Mouse (Mus musculus) cerebellum, postnatal 4 days (tissue): Measurements from ENCODE around the gene Cnpy3.
"Not testable (repeated sequence)": the region's sequence is repeated elsewhere in the genome, so short reads cannot be mapped to it uniquely, and the experiment has no call there.

Experiments
- DNase-seq, 2 experiments: peaks; one replicate each; pipeline ENCODE4 v3.0.0; 2022; ENCODE audit warnings: low spot score in 2 of 2, mixed read lengths in 1 of 2

Gene Cnpy3

DNA sequence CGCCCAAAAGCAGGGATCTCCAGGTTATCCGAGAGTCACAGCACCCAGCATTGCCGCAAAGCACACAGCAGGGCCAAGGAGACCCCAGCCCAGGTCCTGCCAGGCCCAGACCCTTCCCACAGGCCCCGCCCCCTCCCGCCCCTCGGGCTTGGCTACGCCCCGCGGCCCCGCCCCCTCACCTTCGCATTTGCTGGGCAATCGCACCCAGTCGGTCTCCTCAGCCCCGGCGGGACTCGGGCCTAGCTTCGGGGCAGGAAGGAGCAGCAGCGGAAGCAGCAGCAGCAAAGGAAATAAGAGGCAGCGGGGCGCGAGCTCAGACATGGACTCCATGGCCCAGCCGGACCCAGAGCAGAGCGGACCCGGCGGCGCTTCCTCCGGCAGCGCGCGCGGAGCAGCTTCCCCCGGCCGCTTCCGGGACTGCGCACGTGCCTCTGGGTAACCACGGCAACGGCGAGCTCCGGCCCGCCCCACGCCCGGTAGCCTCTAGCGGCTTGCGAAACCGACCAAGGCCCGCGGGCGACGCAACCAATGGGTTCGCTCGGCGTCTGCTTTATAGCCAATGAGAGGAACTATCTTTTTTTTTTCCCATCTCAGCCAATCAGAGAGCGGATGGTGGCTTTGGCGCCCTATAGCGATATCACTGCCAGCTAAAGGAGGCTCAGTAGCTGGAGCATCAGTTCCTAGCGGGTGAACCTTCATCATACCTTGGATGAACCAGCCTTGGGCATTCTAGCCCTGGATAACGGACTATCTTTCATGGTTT lies at the start of gene Cnpy3:
TSS of gene Cnpy3 (minus strand) at position 421 of the 763 bp plus-strand sequence.
- DNase-seq = peak; percentile 95 to 98

DNA sequence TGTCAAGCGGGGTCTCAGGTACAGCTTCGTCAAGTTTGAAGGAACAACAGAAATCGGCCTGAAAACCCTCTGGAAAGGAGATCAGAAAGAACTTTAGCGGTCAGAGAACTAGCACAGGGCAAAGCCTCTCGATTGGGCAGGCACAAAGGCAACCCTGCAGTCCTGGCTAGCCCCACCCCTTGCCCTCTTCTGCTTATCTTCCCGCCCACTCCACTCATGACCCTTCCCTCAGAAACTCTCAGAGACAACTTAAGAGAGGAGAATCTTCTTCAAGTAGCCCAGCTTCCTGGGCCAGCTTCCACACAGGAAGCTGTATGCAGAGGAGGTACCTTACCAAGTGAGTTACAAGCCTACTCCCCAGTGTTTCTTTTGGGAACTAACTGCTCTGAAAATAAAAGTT lies 49.7 kb upstream of the Cnpy3 start:
- DNase-seq = no peak

DNA sequence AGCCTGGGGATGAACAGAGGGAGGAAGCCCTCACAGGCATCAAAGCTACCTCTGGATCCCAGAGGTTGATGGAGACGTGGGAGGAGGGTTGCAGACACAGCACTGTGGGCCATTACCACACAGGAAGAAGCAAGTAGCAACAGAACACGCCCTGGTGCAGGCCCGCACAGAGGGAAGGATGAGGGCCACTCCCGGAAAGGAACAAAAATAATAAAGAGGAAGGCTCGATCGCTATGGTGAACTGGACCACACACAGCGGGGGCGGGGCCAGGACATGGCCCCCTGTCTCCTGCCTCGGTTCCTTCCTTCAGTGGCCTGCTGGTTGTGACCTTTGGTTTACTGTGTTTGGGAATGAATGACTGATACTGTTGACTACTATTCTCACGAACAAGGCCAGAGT lies 47.7 kb upstream of the Cnpy3 start:
- DNase-seq = no peak

DNA sequence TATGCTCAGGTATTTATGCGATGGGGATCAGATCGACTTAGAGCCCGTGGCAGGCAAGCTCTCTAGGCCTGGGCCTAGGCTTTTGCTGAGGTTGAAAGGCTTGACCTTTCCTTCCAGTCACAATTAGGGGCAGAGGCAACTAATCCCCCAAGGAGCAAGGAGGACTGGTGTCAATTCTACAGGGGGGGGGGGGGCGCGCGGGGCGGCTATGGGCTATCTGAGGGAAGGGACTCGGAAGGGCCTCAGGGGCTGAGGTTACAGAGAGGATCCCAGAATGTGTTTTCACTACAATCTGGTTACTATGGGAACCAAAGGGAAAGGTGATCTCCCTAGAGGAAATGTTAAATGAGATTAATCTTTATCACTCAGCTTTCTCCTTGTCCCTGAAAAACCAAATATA lies 45.4 kb upstream of the Cnpy3 start:
- no peak for DNase-seq

DNA sequence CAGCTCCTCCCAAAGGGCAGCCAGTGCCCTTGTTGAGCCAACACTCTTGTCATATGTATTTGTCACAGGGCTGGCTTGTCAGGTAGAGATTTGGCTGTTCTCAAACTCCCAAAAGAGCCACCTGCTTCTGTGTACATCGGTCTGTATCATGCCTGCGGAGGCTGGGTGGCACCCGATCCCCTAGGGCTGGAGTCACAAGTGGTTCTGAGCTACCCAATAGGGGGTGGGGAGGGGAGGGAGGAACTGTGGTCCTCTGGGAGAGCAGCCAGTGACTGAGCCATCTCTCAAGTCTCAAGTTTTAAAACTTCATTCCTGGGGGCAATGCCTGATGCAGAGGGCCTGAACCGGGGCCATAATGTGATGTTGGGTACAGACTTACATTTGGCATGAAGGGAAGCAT lies 44.7 kb upstream of the Cnpy3 start:
- no peak for DNase-seq

DNA sequence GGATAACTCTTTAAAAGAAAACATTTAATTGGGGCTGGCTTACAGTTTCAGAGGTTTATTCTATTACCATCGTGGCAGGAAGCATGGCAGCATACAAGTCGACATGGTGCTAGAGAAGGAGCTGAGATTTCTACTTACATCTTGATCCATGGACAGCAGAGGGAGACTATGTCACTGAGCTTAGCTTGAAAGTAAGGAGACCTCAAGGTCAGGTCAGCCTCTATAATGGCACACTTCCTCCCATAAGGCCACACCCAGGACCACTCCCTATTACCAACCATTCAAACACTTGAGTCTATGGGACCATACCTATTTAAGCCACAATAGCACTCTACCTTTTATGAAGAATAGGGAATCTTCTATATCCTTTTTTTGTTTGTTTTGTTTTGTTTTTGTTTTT lies 40.9 kb upstream of the Cnpy3 start:
- no peak for DNase-seq

DNA sequence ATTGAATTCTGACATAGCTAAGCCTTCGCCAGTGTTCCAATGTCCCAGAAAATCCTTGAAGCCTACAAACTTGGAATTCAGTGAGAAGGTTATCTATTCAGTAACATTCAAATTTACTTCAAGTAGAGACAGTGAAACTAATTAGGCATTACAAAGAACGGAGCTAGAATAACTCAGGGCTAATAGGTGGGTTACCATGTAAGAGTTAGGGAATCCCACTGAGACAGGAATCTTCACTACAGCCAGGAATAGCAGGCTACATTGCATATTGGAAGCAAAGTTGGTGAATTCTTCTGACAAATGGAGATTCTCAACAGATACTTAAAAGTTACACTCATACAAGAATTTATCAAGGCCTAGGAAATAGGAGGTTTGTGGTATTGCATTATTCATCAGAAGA lies 36.0 kb upstream of the Cnpy3 start:
- not testable (repeated sequence) for DNase-seq

DNA sequence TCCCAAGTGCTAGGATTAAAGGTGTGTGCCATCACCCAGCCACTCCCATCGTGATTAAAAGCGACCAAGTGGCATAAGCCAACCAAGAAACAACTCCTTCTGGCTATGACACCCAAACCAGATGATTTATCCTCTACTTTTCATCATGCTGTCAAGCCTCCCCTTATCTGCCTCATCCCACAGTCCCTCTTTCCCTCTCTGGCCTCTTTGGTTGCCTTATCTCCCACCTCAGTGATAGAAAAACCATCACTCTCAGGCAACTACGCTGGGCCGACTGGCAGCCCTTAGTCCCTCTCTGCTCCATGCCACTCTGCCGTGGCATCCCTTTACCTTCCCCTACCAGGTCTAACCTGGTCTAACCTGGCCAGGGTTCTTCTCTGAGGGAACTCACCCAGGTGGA lies 34.9 kb upstream of the Cnpy3 start:
- DNase-seq = no peak

DNA sequence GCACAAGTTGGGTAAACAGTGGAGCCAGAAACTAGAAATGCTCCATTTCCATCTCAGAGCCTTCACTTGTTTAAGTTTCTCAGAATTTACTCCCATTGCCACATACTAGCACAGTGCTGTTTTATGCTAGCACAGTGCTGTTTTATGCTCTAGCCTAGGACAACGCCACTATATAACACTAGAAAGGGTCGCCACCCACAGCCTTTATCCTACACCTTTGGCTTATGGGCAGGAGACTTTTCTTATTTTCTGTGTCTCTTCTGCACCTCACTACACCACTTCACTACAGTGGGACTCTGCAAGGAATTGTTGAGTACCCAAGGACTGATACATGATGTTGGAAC lies 31.2 kb upstream of the Cnpy3 start:
- DNase-seq = no peak

DNA sequence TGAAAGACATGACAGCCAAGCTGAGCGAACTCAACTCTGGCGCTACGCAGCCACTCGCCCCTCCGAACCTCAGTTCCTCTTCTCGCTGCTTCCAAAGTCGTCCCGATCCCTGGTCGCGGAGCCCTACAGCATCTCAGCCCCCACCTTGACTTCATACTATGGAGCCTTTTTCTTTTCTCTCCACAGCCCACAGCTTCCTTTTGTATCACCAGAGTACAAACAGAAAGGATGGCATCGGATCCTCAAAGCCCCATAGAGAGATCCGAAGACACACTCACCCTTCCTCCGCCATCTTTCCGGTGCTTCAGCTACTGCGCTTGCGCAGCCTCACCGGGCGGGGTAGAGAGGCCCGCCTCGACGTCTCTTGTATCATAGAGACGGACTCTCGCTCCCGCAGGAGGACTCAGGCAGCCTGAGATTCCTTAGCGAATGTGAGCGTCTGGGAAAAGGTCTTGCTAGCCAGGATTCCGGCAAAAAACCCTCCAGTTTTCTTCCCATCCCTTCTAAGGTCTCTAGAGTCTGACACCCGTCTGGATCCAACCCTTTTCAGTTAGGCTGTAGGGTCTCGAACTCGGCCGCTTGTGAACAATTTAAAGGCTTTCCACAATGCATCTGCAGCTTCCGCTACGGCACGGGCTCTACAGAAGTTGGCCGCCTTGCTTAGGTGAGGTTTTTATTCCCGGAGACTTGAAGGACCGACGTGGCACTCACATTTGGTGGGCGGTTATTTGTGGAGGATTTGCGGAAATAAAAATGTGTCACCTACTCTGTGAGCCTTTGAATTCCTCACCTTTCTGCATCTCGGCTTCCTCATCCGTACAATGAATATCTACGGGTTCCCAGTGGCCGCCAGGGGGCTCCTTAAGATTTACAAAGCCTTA lies 30.6 kb upstream of the Cnpy3 start, which contains the start of gene Rpl7l1:
TSS of gene Rpl7l1 (minus strand) at position 332 of the 881 bp plus-strand sequence.
- DNase-seq = peak; percentile 76 to 86

DNA sequence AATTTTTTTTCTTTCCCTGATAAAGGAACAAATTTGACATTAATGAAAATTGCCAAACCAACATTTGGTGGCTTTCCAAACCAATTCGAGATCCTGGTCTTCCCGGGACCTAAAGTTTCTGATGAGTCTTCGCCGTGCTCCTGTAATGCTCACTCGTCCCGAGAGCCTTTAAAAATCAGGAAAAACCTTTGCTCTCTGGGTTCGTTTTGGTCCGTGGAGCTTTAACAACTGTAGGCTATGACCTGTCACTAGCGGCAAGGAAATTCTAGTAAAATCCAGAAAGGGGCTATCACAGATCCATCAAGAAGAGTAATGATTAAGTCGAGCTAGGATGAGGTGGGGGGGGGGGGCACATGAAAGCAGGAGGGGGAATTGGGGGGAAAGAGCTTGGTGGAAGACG lies 29.9 kb upstream of the Cnpy3 start:
- no peak for DNase-seq

DNA sequence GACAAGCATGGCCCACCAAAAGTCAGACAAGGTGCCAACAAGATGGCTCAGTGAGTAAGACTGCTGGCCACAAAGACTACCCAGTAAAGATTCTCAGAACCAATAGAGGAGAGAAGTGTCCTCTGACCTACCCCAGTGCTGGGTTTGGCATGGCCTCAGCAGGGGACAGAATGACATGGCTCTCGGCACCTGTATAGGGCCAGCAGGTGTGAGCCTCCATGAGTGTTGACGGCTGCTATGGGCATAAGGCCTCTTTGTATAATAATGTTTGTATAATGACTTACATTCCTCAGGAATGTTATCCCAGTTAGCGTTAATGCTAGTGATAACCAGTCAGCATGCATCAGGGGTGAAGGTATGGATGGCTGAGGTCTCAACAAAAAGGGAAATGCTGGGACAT lies 24.1 kb upstream of the Cnpy3 start:
- no peak for DNase-seq

DNA sequence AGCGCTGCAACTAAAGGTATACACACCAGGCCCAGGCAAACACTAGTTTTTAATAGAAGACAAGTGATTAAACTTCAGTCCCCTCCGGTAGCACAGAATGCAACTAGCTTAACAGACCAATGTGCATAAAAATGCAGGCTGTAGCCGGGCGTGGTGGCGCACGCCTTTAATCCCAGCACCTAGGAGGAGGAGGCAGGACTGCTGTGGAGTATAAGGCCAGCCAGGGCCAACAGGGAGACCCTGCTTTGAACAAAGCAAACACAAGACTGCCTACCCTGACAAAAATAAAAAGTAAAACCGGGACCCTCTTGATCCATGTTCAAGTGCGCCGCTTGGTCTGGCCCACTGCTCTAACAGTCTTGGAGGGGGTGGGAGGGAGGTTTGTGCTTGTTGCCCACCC lies 23.1 kb upstream of the Cnpy3 start:
- no peak for DNase-seq

DNA sequence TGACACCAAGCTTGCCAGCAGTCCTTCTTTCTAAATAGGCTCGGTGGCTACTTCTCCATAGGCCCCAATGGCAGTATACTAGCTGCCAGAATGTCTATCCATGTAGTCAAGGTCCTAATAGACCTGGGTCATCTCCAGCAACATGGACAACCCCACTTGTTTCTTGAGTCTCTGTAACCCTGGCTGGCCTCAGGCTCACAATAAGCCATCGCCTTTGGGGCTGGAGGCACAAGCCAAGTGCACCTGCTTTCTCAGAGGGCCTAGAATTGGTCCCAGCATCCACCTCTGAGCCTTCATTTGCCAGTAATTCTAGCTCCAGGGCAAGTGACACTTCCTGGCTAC lies 22.1 kb upstream of the Cnpy3 start:
- DNase-seq = no peak

DNA sequence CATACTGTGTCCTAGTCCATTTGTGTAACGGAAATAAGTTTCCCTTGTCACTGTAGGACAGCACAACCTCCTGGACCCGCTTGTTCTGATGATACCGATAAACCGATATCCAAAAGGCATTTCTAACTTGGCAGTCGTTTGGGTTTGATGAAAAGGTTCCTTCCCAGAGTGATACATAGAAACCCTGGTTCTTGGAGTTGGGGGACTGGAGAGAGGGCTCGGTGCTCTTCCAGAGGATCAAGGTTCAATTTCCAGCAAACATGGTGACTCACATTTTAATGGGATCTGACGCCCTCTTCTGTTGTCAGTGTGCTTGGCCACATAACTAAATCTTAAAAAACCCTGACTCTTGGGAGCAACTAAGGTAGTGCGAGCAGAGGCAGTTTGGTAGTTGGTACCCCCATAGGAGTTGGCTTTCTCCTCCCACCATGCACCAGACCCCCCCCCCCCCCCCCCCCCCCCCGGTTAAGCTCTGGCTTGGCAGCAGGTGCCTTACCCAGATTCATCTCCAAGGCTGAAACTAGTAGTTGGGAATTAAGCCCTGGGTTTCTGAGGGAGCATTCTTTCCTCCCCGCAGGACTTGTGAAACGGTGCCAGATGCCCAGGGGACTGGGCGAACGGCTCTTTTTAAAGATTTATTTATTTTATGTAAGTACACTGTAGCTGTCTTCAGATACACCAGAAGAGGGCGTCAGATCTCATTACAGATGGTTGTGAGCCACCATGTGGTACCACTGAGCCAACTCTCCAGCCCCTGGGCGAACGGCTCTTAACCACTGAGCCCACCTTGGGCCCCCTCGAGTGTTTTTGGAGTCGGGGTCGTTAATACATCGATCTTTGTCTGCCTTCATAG lies 21.5 kb upstream of the Cnpy3 start:
- no peak for DNase-seq

DNA sequence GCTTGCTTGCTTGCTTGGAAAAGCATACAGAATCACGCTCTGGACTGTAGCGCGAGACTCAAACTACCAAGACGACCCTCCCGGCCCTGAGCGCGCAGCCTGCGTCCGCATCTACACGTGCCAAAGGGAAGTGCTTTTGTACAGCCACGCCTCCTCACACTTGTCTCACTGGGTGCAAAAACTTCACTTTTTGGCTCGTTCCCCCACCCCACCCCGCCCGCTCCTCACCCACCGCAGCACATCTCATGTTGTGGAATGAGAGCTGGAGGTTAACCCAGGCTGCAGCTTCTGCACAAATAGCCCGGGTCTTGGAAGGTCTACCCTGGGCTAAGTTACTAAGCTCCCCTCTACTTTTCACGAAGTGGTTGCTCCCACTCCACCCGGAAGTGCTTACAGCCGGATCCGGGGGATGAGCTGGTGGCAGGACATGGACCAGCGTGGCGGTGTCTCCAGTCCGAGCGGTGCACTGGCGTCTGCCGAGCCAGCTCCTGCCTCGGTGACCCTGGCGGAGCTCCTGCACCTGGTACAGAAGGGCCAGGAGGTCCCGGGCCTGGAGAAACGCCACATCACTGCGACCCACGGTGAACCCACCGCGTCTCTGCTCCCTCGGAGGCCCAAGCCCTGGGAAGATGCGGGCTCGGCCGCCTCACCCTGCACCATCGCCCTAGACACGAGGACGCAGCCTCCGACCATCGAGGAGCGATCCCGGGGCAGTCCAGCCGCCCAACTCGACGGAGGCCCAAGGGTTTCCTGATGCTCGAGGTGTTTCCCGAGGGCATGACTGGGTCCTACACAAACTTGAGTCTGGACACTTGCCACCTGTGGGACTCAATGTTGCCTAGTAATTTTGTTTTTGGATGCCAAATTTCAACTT lies 20.6 kb upstream of the Cnpy3 start, which contains the start of gene 2310039H08Rik:
TSS of gene 2310039H08Rik (plus strand) at position 232 of the 874 bp plus-strand sequence.
- DNase-seq = peak; percentile 55 to 78

DNA sequence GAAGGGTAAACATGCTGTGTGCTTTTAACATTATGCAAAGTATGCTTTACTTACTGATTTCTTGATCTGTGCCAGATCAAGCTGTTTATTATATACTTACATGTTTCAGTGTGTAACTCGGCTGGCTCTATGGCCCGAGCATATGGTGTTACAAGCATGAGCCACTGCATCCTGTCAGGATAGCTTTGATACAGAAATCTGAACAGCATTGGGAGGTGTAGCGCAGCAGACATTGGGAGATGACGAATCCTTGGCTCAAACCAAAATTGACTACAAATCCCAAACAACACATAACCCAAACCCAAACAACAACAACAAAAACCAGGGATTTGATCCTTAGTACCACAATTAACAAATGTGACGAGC lies 20.0 kb upstream of the Cnpy3 start:
- DNase-seq = no peak

DNA sequence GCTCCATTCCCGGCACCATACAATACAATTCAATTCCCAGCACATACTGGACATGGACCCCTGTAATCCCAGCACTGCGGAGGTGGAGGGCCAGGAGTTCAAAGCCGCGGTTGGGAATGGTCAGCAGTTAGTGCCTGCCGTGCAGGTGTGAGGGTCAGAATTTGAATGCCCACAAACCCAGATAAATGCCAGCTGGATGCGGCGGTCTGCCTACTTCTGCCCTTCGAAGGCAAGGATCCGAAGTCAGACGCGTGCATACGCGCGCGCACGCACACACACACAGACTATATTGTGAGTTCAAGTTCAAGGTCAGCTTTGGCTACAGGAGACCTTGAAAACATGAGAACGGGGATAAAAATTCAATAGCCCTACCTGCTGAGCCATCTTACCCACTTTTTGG lies 19.6 kb upstream of the Cnpy3 start:
- DNase-seq = no peak

DNA sequence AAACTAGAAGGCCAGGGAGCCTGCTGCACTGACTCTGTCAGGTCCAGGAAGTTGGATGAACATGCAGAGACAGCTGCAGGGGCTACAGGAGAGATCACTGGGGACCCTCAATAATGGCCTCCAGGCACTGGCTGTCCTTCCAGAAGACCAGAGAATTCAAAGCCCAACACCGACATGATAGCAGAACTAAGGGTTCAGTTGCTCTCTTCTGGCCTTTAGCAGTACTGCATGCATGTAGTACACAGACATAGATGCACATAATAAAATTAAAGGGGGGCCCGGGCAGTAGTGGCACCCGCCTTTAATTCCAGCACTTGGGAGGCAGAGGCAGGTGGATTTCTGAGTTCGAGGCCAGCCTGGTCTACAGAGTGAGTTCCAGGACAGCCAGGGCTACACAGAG lies 19.0 kb upstream of the Cnpy3 start:
- DNase-seq = no peak

DNA sequence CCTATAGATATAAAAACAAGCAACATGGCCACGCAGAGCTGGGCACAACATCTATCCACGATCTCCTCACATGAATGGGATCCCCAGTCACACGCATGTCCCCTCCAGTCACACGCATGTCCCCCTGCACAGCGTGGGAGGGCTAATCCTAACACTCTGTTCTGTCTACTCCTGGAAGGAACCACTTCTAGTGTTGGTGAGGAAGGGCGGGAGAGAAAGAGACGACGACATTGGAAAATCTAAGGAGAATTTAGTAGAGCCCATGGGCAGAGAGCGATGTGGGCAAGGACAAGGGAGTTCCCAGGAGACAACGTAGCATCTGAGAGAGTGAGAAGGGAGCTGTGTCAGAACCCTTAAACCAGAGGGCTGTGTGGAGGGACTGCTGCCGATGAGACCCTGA lies 18.5 kb upstream of the Cnpy3 start:
- DNase-seq = no peak

DNA sequence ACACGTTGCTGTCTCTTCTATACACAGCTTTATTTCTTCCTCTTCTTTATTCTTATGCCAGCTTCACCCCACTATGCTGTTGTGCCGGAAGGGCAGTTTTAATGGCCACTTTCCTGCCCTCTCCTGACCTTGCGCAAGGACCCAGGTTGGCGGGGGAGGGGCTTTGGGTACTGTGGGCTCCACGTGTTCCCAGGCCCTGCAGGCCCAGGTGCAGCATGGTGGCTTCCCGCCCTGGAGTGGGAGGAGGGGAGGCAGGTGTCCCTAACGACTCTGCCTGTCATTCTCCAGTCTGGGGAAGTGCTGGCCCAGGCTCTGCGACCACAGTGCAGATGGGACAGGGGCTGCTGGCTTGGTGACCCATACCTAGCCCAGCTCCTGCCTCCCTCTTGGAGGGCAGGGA lies 15.9 kb upstream of the Cnpy3 start:
- DNase-seq = no peak
